Mouse (Mus musculus): ENCODE data around the gene Zfp984. TPM values are rescaled to one million over a fixed set of nuclear protein-coding genes. Genes with fewer than 3 reads are reported as not detected.
"Not testable (repeated sequence)": the region's sequence is repeated elsewhere in the genome, so short reads cannot be mapped to it uniquely, and the experiment has no call there.

Gene Zfp984
- polyA plus RNA-seq, 2 experiments: 5.1 to 8.9 TPM

DNA sequence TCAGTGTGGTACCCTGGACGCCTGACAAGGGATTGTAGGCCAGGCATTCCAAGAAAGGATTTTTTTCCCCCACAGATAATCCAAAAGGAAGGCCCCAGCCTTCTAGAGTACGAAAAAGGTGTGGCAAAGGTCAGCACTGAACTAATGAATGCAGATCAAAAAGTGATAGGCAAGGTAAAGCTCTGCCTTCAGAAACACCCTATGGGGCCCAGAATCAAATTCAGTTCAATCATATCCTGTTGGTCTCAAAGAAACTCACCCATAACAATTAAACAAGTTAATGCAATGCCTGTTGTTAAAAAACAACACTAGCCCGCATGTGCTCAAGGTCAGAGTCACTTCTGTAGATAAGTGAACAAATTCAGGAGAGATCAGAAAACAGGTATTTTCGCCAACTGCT, 14.8 kb upstream of the Zfp984 start:
- H3K36me3 ChIP-seq (ENCODE audit: control insufficient read depth, insufficient read depth, low read length): peaks cover 52% of the 10 kb centered on the region
- H3K27me3 ChIP-seq (ENCODE audit: control insufficient read depth, insufficient read depth, low read length): no peaks in the 10 kb centered on the region
- ATAC-seq (ENCODE audit: low FRiP score, low read depth) (no peak), DNase-seq (ENCODE audit: low spot score) (no peak)
- no peak for TF ChIP-seq POLR2A (IDR thresholded peaks at IDR 0.05; ENCODE audit: borderline replicate concordance, extremely low read depth, insufficient read depth, insufficient read length)
- H3K27ac ChIP-seq (replicated peaks; ENCODE audit: low read depth, low read length): no peak overlapping the region
- H3K9me3 ChIP-seq (ENCODE audit: control insufficient read depth, low read length): peaks cover 86% of the 10 kb centered on the region
- no peak overlapping the region for H3K4me2 ChIP-seq (replicated peaks; ENCODE audit: low read depth, low read length, severe bottlenecking)
- 96% methylated on average over 4 of the region's 4 CpGs for WGBS
- no peak overlapping the region for H3K4me3 ChIP-seq (replicated peaks; ENCODE audit: low read length)
- H3K4me1 ChIP-seq (ENCODE audit: control insufficient read depth, insufficient read depth, low read length): no peaks in the 10 kb centered on the region
- H3K9ac ChIP-seq (ENCODE audit: low read depth, low read length, severe bottlenecking): no peak overlapping the region

DNA sequence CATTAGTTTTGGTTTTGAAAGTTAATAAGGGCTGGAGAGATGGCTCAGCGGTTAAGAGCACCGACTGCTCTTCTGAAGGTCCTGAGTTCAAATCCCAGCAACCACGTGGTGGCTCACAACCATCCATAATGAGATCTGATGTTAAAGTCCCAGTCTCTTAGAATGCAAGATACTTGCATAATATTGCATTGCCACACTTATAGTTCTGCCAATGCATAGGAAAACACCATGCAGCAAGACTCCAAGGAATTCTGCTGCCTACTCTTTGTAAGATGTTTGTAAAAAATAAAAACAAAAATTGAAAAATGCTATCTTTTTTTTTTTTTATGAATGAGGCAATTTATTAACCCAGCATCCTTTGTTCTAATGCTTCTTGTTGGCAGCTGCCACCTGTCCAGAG, 11.8 kb upstream of the Zfp984 start:
- not testable (repeated sequence) for ATAC-seq (ENCODE audit: low FRiP score, low read depth); H3K9ac ChIP-seq (ENCODE audit: low read depth, low read length, severe bottlenecking); H3K4me3 ChIP-seq (replicated peaks; ENCODE audit: low read length); DNase-seq (ENCODE audit: low spot score); H3K4me1 ChIP-seq (ENCODE audit: control insufficient read depth, insufficient read depth, low read length); H3K27me3 ChIP-seq (ENCODE audit: control insufficient read depth, insufficient read depth, low read length); H3K4me2 ChIP-seq (replicated peaks; ENCODE audit: low read depth, low read length, severe bottlenecking); H3K27ac ChIP-seq (replicated peaks; ENCODE audit: low read depth, low read length)
- peaks cover 64% of the 10 kb centered on the region for H3K9me3 ChIP-seq (ENCODE audit: control insufficient read depth, low read length)
- WGBS: 85% methylated on average over 3 of the region's 3 CpGs
- H3K36me3 ChIP-seq (ENCODE audit: control insufficient read depth, insufficient read depth, low read length): peaks cover 24% of the 10 kb centered on the region

DNA sequence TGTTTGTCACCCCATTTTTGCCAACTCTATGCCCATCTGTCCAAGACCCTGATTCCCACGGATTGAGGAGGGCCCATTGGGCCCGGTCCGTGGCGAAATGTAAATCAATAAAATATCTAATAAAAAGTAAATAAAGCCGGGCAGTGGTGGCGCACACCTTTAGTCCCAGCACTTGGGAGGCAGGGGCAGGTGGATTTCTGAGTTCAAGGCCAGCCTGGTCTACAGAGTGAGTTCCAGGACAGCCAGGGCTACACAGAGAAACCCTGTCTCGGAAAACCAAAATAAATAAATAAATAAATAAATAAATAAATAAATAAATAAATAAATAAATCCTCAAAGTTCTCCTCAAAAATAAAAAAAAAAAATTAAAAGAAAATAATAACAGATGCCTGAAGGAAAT, 10.1 kb upstream of the Zfp984 start:
- DNase-seq (ENCODE audit: low spot score); H3K4me3 ChIP-seq (replicated peaks; ENCODE audit: low read length); H3K27me3 ChIP-seq (ENCODE audit: control insufficient read depth, insufficient read depth, low read length); H3K4me2 ChIP-seq (replicated peaks; ENCODE audit: low read depth, low read length, severe bottlenecking); H3K9ac ChIP-seq (ENCODE audit: low read depth, low read length, severe bottlenecking); H3K27ac ChIP-seq (replicated peaks; ENCODE audit: low read depth, low read length); H3K36me3 ChIP-seq (ENCODE audit: control insufficient read depth, insufficient read depth, low read length); H3K4me1 ChIP-seq (ENCODE audit: control insufficient read depth, insufficient read depth, low read length): not testable (repeated sequence)
- WGBS: 77% methylated on average over 7 of the region's 7 CpGs
- peak; percentile 37; the same call in 1 of the 2 replicates for ATAC-seq (ENCODE audit: low FRiP score, low read depth)
- peaks cover 47% of the 10 kb centered on the region for H3K9me3 ChIP-seq (ENCODE audit: control insufficient read depth, low read length)

DNA sequence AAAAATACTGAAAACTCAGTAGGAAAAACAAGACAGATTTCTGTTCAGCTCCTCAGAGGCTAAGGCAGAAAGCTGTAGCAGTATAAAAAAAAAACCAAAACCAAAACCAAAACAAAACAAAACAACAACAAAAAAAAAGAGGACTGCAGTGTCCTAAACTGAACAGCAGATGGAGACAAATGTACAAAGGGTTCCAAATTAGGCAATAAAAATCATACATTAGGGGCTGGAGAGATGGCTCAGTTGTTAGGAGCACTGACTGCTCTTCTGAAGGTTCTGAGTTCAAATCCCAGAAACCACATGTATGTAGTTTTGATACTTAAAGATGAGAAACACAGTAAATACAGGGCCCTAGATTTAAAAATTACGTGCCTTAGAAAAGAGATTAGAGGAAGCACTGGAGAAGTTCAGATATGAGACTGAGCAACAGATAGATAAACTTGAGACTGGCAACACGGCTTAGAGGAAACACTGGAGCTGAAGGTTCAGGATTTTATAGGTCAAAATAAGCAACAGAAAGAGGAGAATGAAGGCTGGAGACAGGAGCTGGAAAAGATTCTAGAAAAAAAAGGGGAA, 5.1 kb upstream of the Zfp984 start:
- no peak for ATAC-seq (ENCODE audit: low FRiP score, low read depth)
- Histone ChIP-seq H3K4me2 (replicated peaks; ENCODE audit: low read depth, low read length, severe bottlenecking) (no peak overlapping the region), H3K4me3 (replicated peaks; ENCODE audit: low read length) (no peak overlapping the region), H3K9ac (ENCODE audit: low read depth, low read length, severe bottlenecking) (no peak overlapping the region), H3K36me3 (ENCODE audit: control insufficient read depth, insufficient read depth, low read length) (no peaks in the 10 kb centered on the region), H3K9me3 (ENCODE audit: control insufficient read depth, low read length) (peaks cover 10% of the 10 kb centered on the region; the same call in 1 of the 2 replicates), H3K4me1 (ENCODE audit: control insufficient read depth, insufficient read depth, low read length) (no peaks in the 10 kb centered on the region), H3K27me3 (ENCODE audit: control insufficient read depth, insufficient read depth, low read length) (no peaks in the 10 kb centered on the region), H3K27ac (replicated peaks; ENCODE audit: low read depth, low read length) (no peak overlapping the region)
- no peak for TF ChIP-seq POLR2A (IDR thresholded peaks at IDR 0.05; ENCODE audit: borderline replicate concordance, extremely low read depth, insufficient read depth, insufficient read length)
- WGBS: 83% methylated on average over 2 of the region's 2 CpGs
- DNase-seq (ENCODE audit: low spot score): no peak

DNA sequence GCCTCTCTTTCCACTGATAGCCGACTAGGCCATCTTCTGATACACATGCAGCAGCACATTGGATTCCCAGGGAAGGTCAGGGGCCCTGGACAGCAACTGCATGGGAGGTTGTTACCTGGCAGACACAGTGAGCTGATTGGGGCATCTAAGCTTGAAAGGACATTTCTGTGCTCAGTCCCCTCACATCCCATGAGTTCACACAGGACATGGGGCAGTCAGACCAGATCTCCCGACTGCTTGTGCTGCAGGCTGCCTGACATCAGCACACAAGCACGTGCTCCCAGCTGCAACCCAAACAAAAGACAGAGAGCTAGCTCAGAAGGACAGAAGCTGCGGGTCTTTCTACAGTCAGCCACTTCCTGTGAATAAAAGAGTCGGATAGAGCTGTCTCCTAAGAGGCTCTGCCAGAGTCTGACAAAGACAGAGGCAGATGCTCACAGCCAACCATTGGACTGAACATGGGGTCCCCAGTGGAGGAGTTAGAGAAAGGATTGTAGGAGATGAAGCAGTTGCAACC, 3.7 kb upstream of the Zfp984 start:
- Histone ChIP-seq H3K9ac (ENCODE audit: low read depth, low read length, severe bottlenecking) (no peak overlapping the region), H3K4me3 (replicated peaks; ENCODE audit: low read length) (no peak overlapping the region), H3K27ac (replicated peaks; ENCODE audit: low read depth, low read length) (no peak overlapping the region), H3K4me2 (replicated peaks; ENCODE audit: low read depth, low read length, severe bottlenecking) (no peak overlapping the region), H3K36me3 (ENCODE audit: control insufficient read depth, insufficient read depth, low read length) (no peaks in the 10 kb centered on the region), H3K9me3 (ENCODE audit: control insufficient read depth, low read length) (peaks cover 2% of the 10 kb centered on the region; the same call in 1 of the 2 replicates), H3K27me3 (ENCODE audit: control insufficient read depth, insufficient read depth, low read length) (no peaks in the 10 kb centered on the region), H3K4me1 (ENCODE audit: control insufficient read depth, insufficient read depth, low read length) (no peaks in the 10 kb centered on the region)
- ATAC-seq (ENCODE audit: low FRiP score, low read depth) (no peak), DNase-seq (ENCODE audit: low spot score) (no peak)
- TF ChIP-seq POLR2A (IDR thresholded peaks at IDR 0.05; ENCODE audit: borderline replicate concordance, extremely low read depth, insufficient read depth, insufficient read length): no peak
- 52% methylated on average over 5 of the region's 5 CpGs for WGBS

DNA sequence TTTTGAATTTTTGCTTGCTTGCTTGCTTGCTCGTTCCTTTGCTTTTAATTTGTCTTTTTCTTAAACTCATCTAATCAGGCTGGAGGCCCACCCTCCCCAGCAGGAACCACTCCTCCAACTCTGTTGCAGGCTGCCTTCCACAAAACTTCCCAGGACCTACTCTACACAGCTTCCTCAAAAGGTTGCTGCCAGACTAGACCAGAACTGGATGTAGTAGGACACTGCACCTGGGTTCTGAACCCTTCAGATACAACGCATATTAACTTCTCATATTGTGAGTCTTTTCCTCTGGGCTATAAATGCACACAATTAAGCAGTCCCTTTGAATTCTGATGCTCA, 347 bp upstream of the Zfp984 start:
- WGBS: 45% methylated on average over 2 of the region's 2 CpGs
- H3K4me2 ChIP-seq (replicated peaks; ENCODE audit: low read depth, low read length, severe bottlenecking): peak overlapping the region; percentile 56
- ATAC-seq (ENCODE audit: low FRiP score, low read depth); H3K27me3 ChIP-seq (ENCODE audit: control insufficient read depth, insufficient read depth, low read length); H3K9me3 ChIP-seq (ENCODE audit: control insufficient read depth, low read length); H3K4me1 ChIP-seq (ENCODE audit: control insufficient read depth, insufficient read depth, low read length); H3K36me3 ChIP-seq (ENCODE audit: control insufficient read depth, insufficient read depth, low read length); DNase-seq (ENCODE audit: low spot score); H3K27ac ChIP-seq (replicated peaks; ENCODE audit: low read depth, low read length): not testable (repeated sequence)
- H3K4me3 ChIP-seq (replicated peaks; ENCODE audit: low read length): peak overlapping the region; percentile 42
- 0 out of 2 replicates have a peak overlapping the region, but pooled peaks have one; percentile 57 for H3K9ac ChIP-seq (ENCODE audit: low read depth, low read length, severe bottlenecking)

DNA sequence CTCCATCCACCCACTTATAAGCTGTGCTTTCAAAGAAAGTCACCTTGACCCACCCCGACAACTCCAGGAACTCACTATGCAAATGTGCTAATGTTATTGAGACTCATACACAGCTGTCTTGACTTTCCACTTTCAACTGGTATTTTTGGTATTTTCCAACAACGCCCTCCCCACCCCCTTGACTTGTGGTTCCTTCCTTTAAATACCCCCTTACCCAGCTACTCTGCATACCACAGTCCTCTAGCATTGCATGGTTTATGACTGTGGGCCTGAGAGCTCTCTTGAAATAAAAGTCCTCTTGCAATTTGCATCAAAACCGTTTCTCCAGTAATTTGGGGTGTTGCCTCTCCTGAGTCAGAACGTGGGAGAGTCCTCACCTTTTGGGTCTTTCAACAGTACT, 1.1 kb downstream of the Zfp984 start:
- DNase-seq (ENCODE audit: low spot score): not testable (repeated sequence)
- H3K4me3 ChIP-seq (replicated peaks; ENCODE audit: low read length): 0 out of 2 replicates have a peak overlapping the region, but pooled peaks have one; percentile 42
- 60% methylated on average over 4 of the region's 4 CpGs for WGBS

DNA sequence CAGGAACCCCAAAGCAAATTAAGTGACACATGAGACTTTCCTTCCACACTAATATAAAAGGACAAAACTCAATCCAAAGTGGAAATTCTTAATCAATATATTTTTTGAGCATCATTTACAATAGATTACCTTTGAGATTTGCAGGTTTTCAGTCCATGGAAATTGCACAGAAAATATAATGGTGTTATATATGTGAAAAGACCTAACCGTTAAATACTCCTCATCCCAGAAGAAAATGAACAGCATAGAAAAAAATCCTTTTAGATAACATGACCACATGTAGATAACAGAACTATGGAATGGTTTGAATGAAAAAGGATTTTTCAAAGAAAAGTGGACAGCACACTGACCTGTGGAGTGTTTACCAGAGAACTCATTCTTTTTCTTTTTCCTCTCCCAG, 14.3 kb downstream of the Zfp984 start:
- not testable (repeated sequence) for H3K4me1 ChIP-seq (ENCODE audit: control insufficient read depth, insufficient read depth, low read length); DNase-seq (ENCODE audit: low spot score); H3K4me2 ChIP-seq (replicated peaks; ENCODE audit: low read depth, low read length, severe bottlenecking); H3K27ac ChIP-seq (replicated peaks; ENCODE audit: low read depth, low read length); H3K36me3 ChIP-seq (ENCODE audit: control insufficient read depth, insufficient read depth, low read length); H3K27me3 ChIP-seq (ENCODE audit: control insufficient read depth, insufficient read depth, low read length); H3K9ac ChIP-seq (ENCODE audit: low read depth, low read length, severe bottlenecking); ATAC-seq (ENCODE audit: low FRiP score, low read depth); H3K4me3 ChIP-seq (replicated peaks; ENCODE audit: low read length)
- peaks cover 15% of the 10 kb centered on the region for H3K9me3 ChIP-seq (ENCODE audit: control insufficient read depth, low read length)
- WGBS: 90% methylated on average over 1 of the region's 1 CpGs

More for the DNA sequence above, 1.1 kb downstream of the Zfp984 start:
- H3K4me2 ChIP-seq (replicated peaks; ENCODE audit: low read depth, low read length, severe bottlenecking): peak overlapping the region; percentile 56
- not testable (repeated sequence) for H3K4me1 ChIP-seq (ENCODE audit: control insufficient read depth, insufficient read depth, low read length); H3K36me3 ChIP-seq (ENCODE audit: control insufficient read depth, insufficient read depth, low read length); H3K27me3 ChIP-seq (ENCODE audit: control insufficient read depth, insufficient read depth, low read length); H3K27ac ChIP-seq (replicated peaks; ENCODE audit: low read depth, low read length); H3K9ac ChIP-seq (ENCODE audit: low read depth, low read length, severe bottlenecking); H3K9me3 ChIP-seq (ENCODE audit: control insufficient read depth, low read length)
- peak; percentile 47; the same call in 1 of the 2 replicates for ATAC-seq (ENCODE audit: low FRiP score, low read depth)
